Mouse (Mus musculus) lung, adult 2 months (tissue): ENCODE measurements around the gene S100a3.

ENCODE experiments used
- CTCF ChIP-seq: fragments of 200-500 bp; IDR thresholded peaks from 2 replicates; pipeline ENCODE4 v1.5.1; 2011; ENCODE audit warnings: mild to moderate bottlenecking, low read length, control low read depth; ENCODE audit not compliant: insufficient read depth
- POLR2A ChIP-seq: fragments of 200-500 bp; IDR thresholded peaks from 2 replicates; pipeline ENCODE4 v1.6.1; 2011; ENCODE audit warnings: low read depth, mild to moderate bottlenecking, control low read depth, low read length, borderline replicate concordance; ENCODE audit errors: extremely low read depth

DNA sequence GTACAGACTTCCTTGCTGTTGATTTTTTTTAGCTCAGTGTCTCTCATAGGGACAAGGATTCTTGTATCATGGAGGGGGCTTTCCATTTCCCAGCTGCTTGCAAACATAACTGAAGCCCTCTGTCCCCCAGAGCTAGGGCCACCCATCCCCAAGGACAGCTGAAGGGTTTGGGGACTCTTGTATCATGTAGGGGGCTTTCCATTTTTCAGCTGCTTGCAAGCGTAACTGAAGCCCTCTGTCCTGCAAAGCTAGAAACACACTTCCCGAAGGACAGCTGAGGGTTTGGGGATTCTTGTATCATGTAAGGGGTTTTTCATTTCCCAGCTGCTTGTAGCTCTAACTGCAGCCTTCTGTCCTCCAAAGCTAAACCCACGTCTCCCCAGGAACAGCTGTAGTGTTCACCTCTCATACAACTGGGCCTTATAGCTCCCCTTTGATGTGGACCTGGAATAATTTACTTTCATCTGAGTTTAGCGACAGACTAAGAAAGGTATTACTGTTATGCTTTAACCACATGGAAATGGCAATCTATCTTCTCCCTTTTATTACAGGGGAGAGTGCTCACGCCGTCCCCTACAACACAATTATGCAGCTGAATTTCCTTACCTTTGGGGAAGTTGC is at the start of gene S100a3:
- TF ChIP-seq POLR2A (no peak), CTCF (no peak)
